Mouse (Mus musculus): ENCODE results near the gene Slc25a28. TPM values are rescaled to one million over a fixed set of nuclear protein-coding genes. Genes with fewer than 3 reads are reported as not detected.

The Slc25a28 gene
- total and polyA plus RNA-seq, 2 experiments from 2014 or later: 16.1 to 53.1 TPM

- no peak overlapping the region for H3K9ac ChIP-seq (replicated peaks; ENCODE audit: low read length)
- no peak overlapping the region for H3K27ac ChIP-seq
- ATAC-seq: no peak
- TF ChIP-seq CTCF (IDR thresholded peaks at IDR 0.05; ENCODE audit: low read depth): no peak
- no peak overlapping the region for H3K4me2 ChIP-seq (ENCODE audit: low read depth, low read length)
- H3K27me3 ChIP-seq (ENCODE audit: insufficient read depth, low read length): no peaks in the 10 kb centered on the region
- H3K4me1 ChIP-seq (ENCODE audit: insufficient read depth, low read length): no peaks in the 10 kb centered on the region
- no peak overlapping the region for H3K4me3 ChIP-seq (ENCODE audit: low read length)
- peaks cover 7% of the 10 kb centered on the region; the same call in 1 of the 2 replicates for H3K36me3 ChIP-seq (ENCODE audit: insufficient read depth, low read length)
- no peak for DNase-seq (ENCODE audit: low spot score)
- WGBS: 65% methylated on average over 11 of the region's 11 CpGs
- H3K9me3 ChIP-seq (ENCODE audit: low read length): no peaks in the 10 kb centered on the region
Measured at GRCm38 (mm10) chr19:43699021-43699762, 24.5 kb upstream of the Slc25a28 start.

GRCm38 (mm10) chr19:43697666-43698370 is 23.1 kb upstream of the Slc25a28 start:
- 83% methylated on average over 5 of the region's 5 CpGs for WGBS
- Histone ChIP-seq H3K4me1 (ENCODE audit: insufficient read depth, low read length) (no peaks in the 10 kb centered on the region), H3K27ac (no peak overlapping the region), H3K36me3 (ENCODE audit: insufficient read depth, low read length) (peaks cover 7% of the 10 kb centered on the region; the same call in 1 of the 2 replicates), H3K9me3 (ENCODE audit: low read length) (no peaks in the 10 kb centered on the region), H3K4me2 (ENCODE audit: low read depth, low read length) (no peak overlapping the region), H3K27me3 (ENCODE audit: insufficient read depth, low read length) (no peaks in the 10 kb centered on the region), H3K4me3 (ENCODE audit: low read length) (no peak overlapping the region), H3K9ac (replicated peaks; ENCODE audit: low read length) (no peak overlapping the region)
- no peak for TF ChIP-seq CTCF (IDR thresholded peaks at IDR 0.05; ENCODE audit: low read depth)
- DNase-seq (ENCODE audit: low spot score) (peak; percentile 30), ATAC-seq (no peak)

- H3K9ac ChIP-seq (replicated peaks; ENCODE audit: low read length): no peak overlapping the region
- no peaks in the 10 kb centered on the region for H3K27me3 ChIP-seq (ENCODE audit: insufficient read depth, low read length)
- TF ChIP-seq CTCF (IDR thresholded peaks at IDR 0.05; ENCODE audit: low read depth): no peak
- no peak overlapping the region for H3K27ac ChIP-seq
- H3K4me2 ChIP-seq (ENCODE audit: low read depth, low read length): no peak overlapping the region
- 50% methylated on average over 10 of the region's 10 CpGs for WGBS
- no peak overlapping the region for H3K4me3 ChIP-seq (ENCODE audit: low read length)
- H3K4me1 ChIP-seq (ENCODE audit: insufficient read depth, low read length): no peaks in the 10 kb centered on the region
- no peaks in the 10 kb centered on the region for H3K36me3 ChIP-seq (ENCODE audit: insufficient read depth, low read length)
- no peak for ATAC-seq
- H3K9me3 ChIP-seq (ENCODE audit: low read length): no peaks in the 10 kb centered on the region
- no peak for DNase-seq (ENCODE audit: low spot score)
Measured at GRCm38 (mm10) chr19:43695514-43695964, 20.9 kb upstream of the Slc25a28 start.

GRCm38 (mm10) chr19:43692815-43693214 is 18.1 kb upstream of the Slc25a28 start:
- Histone ChIP-seq H3K4me1 (ENCODE audit: insufficient read depth, low read length) (no peaks in the 10 kb centered on the region), H3K4me2 (ENCODE audit: low read depth, low read length) (0 out of 2 replicates have a peak overlapping the region, but pooled peaks have one; percentile 3), H3K36me3 (ENCODE audit: insufficient read depth, low read length) (no peaks in the 10 kb centered on the region), H3K27ac (no peak overlapping the region), H3K4me3 (ENCODE audit: low read length) (no peak overlapping the region), H3K9me3 (ENCODE audit: low read length) (no peaks in the 10 kb centered on the region), H3K27me3 (ENCODE audit: insufficient read depth, low read length) (no peaks in the 10 kb centered on the region), H3K9ac (replicated peaks; ENCODE audit: low read length) (no peak overlapping the region)
- 63% methylated on average over 14 of the region's 14 CpGs for WGBS
- ATAC-seq: no peak
- no peak for TF ChIP-seq CTCF (IDR thresholded peaks at IDR 0.05; ENCODE audit: low read depth)
- DNase-seq (ENCODE audit: low spot score): no peak

- under 1% methylated on average over 60 of the region's 60 CpGs for WGBS
- Histone ChIP-seq H3K27me3 (ENCODE audit: insufficient read depth, low read length) (no peaks in the 10 kb centered on the region), H3K36me3 (ENCODE audit: insufficient read depth, low read length) (no peaks in the 10 kb centered on the region), H3K4me3 (ENCODE audit: low read length) (peak within 1 kb of the TSS; percentile 86), H3K27ac (peak within 1 kb of the TSS; percentile 85), H3K4me1 (ENCODE audit: insufficient read depth, low read length) (no peaks in the 10 kb centered on the region), H3K4me2 (ENCODE audit: low read depth, low read length) (peak within 1 kb of the TSS; percentile 89), H3K9me3 (ENCODE audit: low read length) (no peaks in the 10 kb centered on the region), H3K9ac (replicated peaks; ENCODE audit: low read length) (peak within 1 kb of the TSS; percentile 88)
- ATAC-seq (peak; percentile 97), DNase-seq (ENCODE audit: low spot score) (peak; percentile 97)
- TF ChIP-seq CTCF (IDR thresholded peaks at IDR 0.05; ENCODE audit: low read depth): peak; percentile 66
Measured at GRCm38 (mm10) chr19:43689419-43690246, 15.0 kb upstream of the Slc25a28 start, which contains the start of gene Entpd7. Gene Entpd7 (plus strand): TSS chr19:43689672.

- peaks cover under 1% of the 10 kb centered on the region; the same call in 1 of the 2 replicates for H3K4me1 ChIP-seq (ENCODE audit: insufficient read depth, low read length)
- no peaks in the 10 kb centered on the region for H3K36me3 ChIP-seq (ENCODE audit: insufficient read depth, low read length)
- no peak for TF ChIP-seq CTCF (IDR thresholded peaks at IDR 0.05; ENCODE audit: low read depth)
- H3K4me3 ChIP-seq (ENCODE audit: low read length): no peak overlapping the region
- no peaks in the 10 kb centered on the region for H3K9me3 ChIP-seq (ENCODE audit: low read length)
- DNase-seq (ENCODE audit: low spot score) (no peak), ATAC-seq (no peak)
- H3K27ac ChIP-seq: no peak overlapping the region
- WGBS: 88% methylated on average over 4 of the region's 4 CpGs
- H3K9ac ChIP-seq (replicated peaks; ENCODE audit: low read length): no peak overlapping the region
- no peaks in the 10 kb centered on the region for H3K27me3 ChIP-seq (ENCODE audit: insufficient read depth, low read length)
- no peak overlapping the region for H3K4me2 ChIP-seq (ENCODE audit: low read depth, low read length)
Measured at GRCm38 (mm10) chr19:43681541-43681940, 6.9 kb upstream of the Slc25a28 start.
